Mouse (Mus musculus) MEL (cell line): ENCODE measurements around the gene Myh7. TPM values are rescaled to one million over a fixed set of nuclear protein-coding genes. Genes with fewer than 3 reads are reported as not detected.

ENCODE experiments used
- DNase-seq: peaks from one replicate; pipeline ENCODE4 v3.0.0; 2011; ENCODE audit warnings: low read depth, low spot score
- H3K27ac ChIP-seq: 2 replicates; pipeline ENCODE4 v1.5.1; 2012; ENCODE audit warnings: low read depth, mild to moderate bottlenecking, control low read depth, low read length, moderate library complexity; ENCODE audit not compliant: control insufficient read depth
- H3K27me3 ChIP-seq, 2 experiments: fragments of 150-350 bp in 1 of 2; sonication (generic) in 1 of 2; 2 replicates each; pipeline ENCODE4 v1.6.1; 2012; ENCODE audit warnings: low read length in 2 of 2, mild to moderate bottlenecking in 2 of 2, improper control_type of control experiment in 1 of 2, moderate library complexity in 1 of 2; ENCODE audit not compliant: insufficient read depth in 2 of 2, control insufficient read depth in 1 of 2
- H3K36me3 ChIP-seq, 2 experiments: 2 replicates each; pipeline ENCODE4 v1.6.1; 2012 to 2014; ENCODE audit warnings: low read length in 2 of 2, improper control_type of control experiment in 1 of 2, inconsistent platforms in 1 of 2, mild to moderate bottlenecking in 1 of 2; ENCODE audit not compliant: insufficient read depth in 2 of 2, control insufficient read depth in 1 of 2
- H3K4me1 ChIP-seq, 2 experiments: fragments of 150-350 bp in 1 of 2; sonication (generic) in 1 of 2; 2 replicates each; pipeline ENCODE4 v1.6.1; 2012; ENCODE audit warnings: low read length in 2 of 2, improper control_type of control experiment in 1 of 2, mild to moderate bottlenecking in 1 of 2; ENCODE audit not compliant: insufficient read depth in 2 of 2, control insufficient read depth in 1 of 2
- H3K4me3 ChIP-seq, 2 experiments: fragments of 150-350 bp in 1 of 2; sonication (generic) in 1 of 2; 2 replicates each; pipeline ENCODE4 v1.5.1; 2012; ENCODE audit warnings: low read depth in 2 of 2, low read length in 2 of 2, mild to moderate bottlenecking in 2 of 2, moderate library complexity in 2 of 2, control low read depth in 1 of 2, improper control_type of control experiment in 1 of 2; ENCODE audit not compliant: control insufficient read depth in 1 of 2, insufficient read depth in 1 of 2
- H3K79me2 ChIP-seq: 2 replicates; pipeline ENCODE4 v1.6.1; 2012; ENCODE audit warnings: mild to moderate bottlenecking, low read length, moderate library complexity; ENCODE audit not compliant: control insufficient read depth, poor library complexity, insufficient read depth
- H3K9ac ChIP-seq: 2 replicates; pipeline ENCODE4 v1.6.1; 2012; ENCODE audit warnings: low read depth, mild to moderate bottlenecking, control low read depth, low read length, moderate library complexity; ENCODE audit not compliant: control insufficient read depth, poor library complexity, severe bottlenecking
- H3K9me3 ChIP-seq: fragments of 150-350 bp; sonication (generic); replicated peaks from 2 replicates; pipeline ENCODE4 v1.6.1; 2012; ENCODE audit warnings: mild to moderate bottlenecking, low read length, improper control_type of control experiment, moderate library complexity; ENCODE audit not compliant: insufficient read depth
- BHLHE40 ChIP-seq: IDR thresholded peaks from 2 replicates; pipeline ENCODE4 v1.6.1; 2012; ENCODE audit warnings: low read depth, mild to moderate bottlenecking, inconsistent platforms, low read length, improper control_type of control experiment, borderline replicate concordance
- CHD2 ChIP-seq: IDR thresholded peaks from 2 replicates; pipeline ENCODE4 v1.6.1; 2011; ENCODE audit warnings: low read length, improper control_type of control experiment
- CTCF ChIP-seq, 3 experiments: IDR thresholded peaks in 2 of 3; conservative IDR thresholded peaks in 1 of 3; 2 replicates each; pipeline ENCODE4 v1.5.1; 2011 to 2012; ENCODE audit warnings: low read length in 3 of 3, low read depth in 2 of 3, mild to moderate bottlenecking in 2 of 3, improper control_type of control experiment in 1 of 3, inconsistent platforms in 1 of 3, mixed read lengths in 1 of 3, moderate library complexity in 1 of 3; ENCODE audit not compliant: control insufficient read depth in 1 of 3, insufficient read depth in 1 of 3, poor library complexity in 1 of 3, severe bottlenecking in 1 of 3
- E2F4 ChIP-seq: IDR thresholded peaks from 2 replicates; pipeline ENCODE4 v1.6.1; 2011; ENCODE audit warnings: low read depth, low read length, improper control_type of control experiment, borderline replicate concordance
- ETS1 ChIP-seq: IDR thresholded peaks from 2 replicates; pipeline ENCODE4 v1.6.1; 2012; ENCODE audit warnings: low read depth, mild to moderate bottlenecking, inconsistent platforms, low read length, improper control_type of control experiment, moderate library complexity
- GABPA ChIP-seq: IDR thresholded peaks from 2 replicates; pipeline ENCODE4 v1.6.1; 2012; ENCODE audit warnings: low read depth, mild to moderate bottlenecking, inconsistent platforms, low read length, improper control_type of control experiment, moderate library complexity
- GATA1 ChIP-seq: IDR thresholded peaks from 2 replicates; pipeline ENCODE4 v1.6.1; 2011; ENCODE audit warnings: low read depth, low read length, improper control_type of control experiment
- JUND ChIP-seq: IDR thresholded peaks from 2 replicates; pipeline ENCODE4 v1.6.1; 2011; ENCODE audit warnings: low read depth, mild to moderate bottlenecking, improper control_type of control experiment, low read length
- KAT2A ChIP-seq: conservative IDR thresholded peaks from 2 replicates; pipeline ENCODE4 v1.6.1; 2012; ENCODE audit warnings: low read depth, low read length, improper control_type of control experiment, inconsistent platforms
- MXI1 ChIP-seq: IDR thresholded peaks from 2 replicates; pipeline ENCODE4 v1.6.1; 2011; ENCODE audit warnings: mild to moderate bottlenecking, low read depth, low read length, improper control_type of control experiment
- MYC ChIP-seq: IDR thresholded peaks from 2 replicates; pipeline ENCODE4 v1.6.1; 2011; ENCODE audit warnings: low read depth, mild to moderate bottlenecking, low read length, improper control_type of control experiment, moderate library complexity
- NELFE ChIP-seq: IDR thresholded peaks from 2 replicates; pipeline ENCODE4 v1.6.1; 2011; ENCODE audit warnings: low read depth, low read length, improper control_type of control experiment
- POLR2AphosphoS2 ChIP-seq: IDR thresholded peaks from 2 replicates; pipeline ENCODE4 v1.6.1; 2011; ENCODE audit warnings: low read length, improper control_type of control experiment
- RAD21 ChIP-seq: IDR thresholded peaks from 2 replicates; pipeline ENCODE4 v1.6.1; 2011; ENCODE audit warnings: mild to moderate bottlenecking, low read depth, low read length, improper control_type of control experiment
- RCOR1 ChIP-seq: IDR thresholded peaks from 2 replicates; pipeline ENCODE4 v1.6.1; 2012; ENCODE audit warnings: low read depth, mild to moderate bottlenecking, inconsistent platforms, low read length, improper control_type of control experiment
- SIN3A ChIP-seq: IDR thresholded peaks from 2 replicates; pipeline ENCODE4 v1.6.1; 2012; ENCODE audit warnings: low read length, improper control_type of control experiment, inconsistent platforms
- SMC3 ChIP-seq: IDR thresholded peaks from 2 replicates; pipeline ENCODE4 v1.6.1; 2011; ENCODE audit warnings: low read depth, low read length, improper control_type of control experiment
- TAL1 ChIP-seq: IDR thresholded peaks from 2 replicates; pipeline ENCODE4 v1.6.1; 2012; ENCODE audit warnings: mild to moderate bottlenecking, inconsistent platforms, low read length, moderate library complexity, mixed read lengths
- TBP ChIP-seq: IDR thresholded peaks from 2 replicates; pipeline ENCODE4 v1.8.0; 2011; ENCODE audit warnings: low read depth, low read length, improper control_type of control experiment
- UBTF ChIP-seq: IDR thresholded peaks from 2 replicates; pipeline ENCODE4 v1.6.1; 2012; ENCODE audit warnings: low read depth, mild to moderate bottlenecking, inconsistent platforms, low read length, improper control_type of control experiment, moderate library complexity, borderline replicate concordance; ENCODE audit not compliant: insufficient read depth
- ZKSCAN1 ChIP-seq: IDR thresholded peaks from 2 replicates; pipeline ENCODE4 v1.6.1; 2012; ENCODE audit warnings: low read depth, mild to moderate bottlenecking, inconsistent platforms, low read length, improper control_type of control experiment, moderate library complexity
- ZMIZ1 ChIP-seq: IDR thresholded peaks from 2 replicates; pipeline ENCODE4 v1.6.1; 2012; ENCODE audit warnings: low read depth, mild to moderate bottlenecking, inconsistent platforms, low read length, improper control_type of control experiment, moderate library complexity
- ZNF384 ChIP-seq: IDR thresholded peaks from 2 replicates; pipeline ENCODE4 v1.6.1; 2012; ENCODE audit warnings: low read depth, mild to moderate bottlenecking, inconsistent platforms, low read length, improper control_type of control experiment
- polyA plus RNA-seq, 2 experiments: library from polyadenylated mRNA; stranded (reverse) in 1 of 2; unstranded in 1 of 2; fragments of >175 nt in 1 of 2; fragments of >200 nt in 1 of 2; gene quantifications; 2 replicates each; pipeline versions ENCODE4 v1.2.1 to v1.2.4; 2012; ENCODE audit warnings: low replicate concordance in 2 of 2, low read depth in 1 of 2; ENCODE audit not compliant: insufficient read length in 2 of 2, insufficient read depth in 1 of 2, missing spikeins in 1 of 2
- total RNA-seq: library from RNA; depleted of rRNA; stranded (reverse); fragments of 300-350 nt; gene quantifications from 2 replicates; pipeline ENCODE4 v1.2.3, GENCODE M21; 2012

Myh7 gene
- total and polyA plus RNA-seq, 3 experiments = not detected

GRCm38 (mm10) chr14:54930431-54930830, 64.0 kb downstream of the Myh7 start:
- Histone ChIP-seq H3K36me3 (no peaks in the 10 kb centered on the region), H3K79me2 (no peaks in the 10 kb centered on the region), H3K4me3 (no peak overlapping the region), H3K9me3 (no peaks in the 10 kb centered on the region), H3K4me1 (no peaks in the 10 kb centered on the region), H3K9ac (no peak overlapping the region), H3K27me3 (peaks cover 0 to 5% of the 10 kb centered on the region in 2 experiments), H3K27ac (no peak overlapping the region)
- no peak for TF ChIP-seq MYC
- no peak for TF ChIP-seq ETS1
- TF ChIP-seq CTCF (IDR thresholded peaks at IDR 0.05 in 2 of 3, conservative IDR thresholded peaks at IDR 0.05 in 1 of 3; ENCODE audit: control insufficient read depth in 1 of 3, insufficient read depth in 1 of 3, low read depth in 2 of 3, low read length in 3 of 3, poor library complexity in 1 of 3, severe bottlenecking in 1 of 3) = no peak
- no peak for TF ChIP-seq GABPA
- TF ChIP-seq POLR2AphosphoS2 = no peak
- TF ChIP-seq NELFE = no peak
- no peak for TF ChIP-seq MXI1
- TF ChIP-seq CHD2 = no peak
- TF ChIP-seq KAT2A = no peak
- TF ChIP-seq ZNF384 = no peak
- DNase-seq = no peak

GRCm38 (mm10) chr14:54929801-54930200, 64.6 kb downstream of the Myh7 start:
- peaks cover 0 to 3% of the 10 kb centered on the region in 2 experiments for H3K27me3 ChIP-seq

DNA sequence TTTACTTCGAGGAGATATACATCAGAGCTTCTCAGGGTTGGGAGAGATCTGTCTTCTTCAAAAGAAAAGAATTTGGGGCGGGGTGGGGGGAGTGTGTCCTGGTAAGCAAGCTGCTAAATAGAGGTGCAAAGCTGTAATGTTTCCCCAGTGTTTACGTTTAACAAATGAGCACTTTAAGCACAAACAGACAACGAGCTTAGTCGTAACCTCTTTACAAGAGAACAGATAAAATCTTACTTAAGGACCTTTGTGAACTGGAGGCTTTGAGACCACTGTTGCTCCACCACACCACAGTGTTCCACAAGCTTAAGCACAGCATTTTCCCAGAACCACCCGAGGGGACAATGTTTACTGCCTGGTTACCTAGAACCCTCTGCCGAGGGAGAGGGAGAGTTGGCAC, 67.1 kb downstream of the Myh7 start:
- H3K27me3 ChIP-seq = peaks cover 3% of the 10 kb centered on the region in 2 experiments
- H3K9ac ChIP-seq = no peak overlapping the region

More at GRCm38 (mm10) chr14:54929801-54930200, 64.6 kb downstream of the Myh7 start:
- Histone ChIP-seq H3K9ac (no peak overlapping the region), H3K79me2 (no peaks in the 10 kb centered on the region), H3K4me1 (peaks cover 2 to 4% of the 10 kb centered on the region in 2 experiments; a peak in 3 of 4 replicates), H3K36me3 (no peaks in the 10 kb centered on the region), H3K27ac (no peak overlapping the region), H3K9me3 (no peaks in the 10 kb centered on the region), H3K4me3 (no peak overlapping the region)
- no peak for TF ChIP-seq TBP
- no peak for TF ChIP-seq BHLHE40
- no peak for TF ChIP-seq TAL1
- no peak for TF ChIP-seq SIN3A
- no peak for TF ChIP-seq GATA1
- no peak for TF ChIP-seq UBTF
- no peak for DNase-seq

More for the DNA sequence above, 67.1 kb downstream of the Myh7 start:
- DNase-seq = no peak
- no peak overlapping the region for H3K27ac ChIP-seq
- no peaks in the 10 kb centered on the region for H3K79me2 ChIP-seq
- TF ChIP-seq CTCF (IDR thresholded peaks at IDR 0.05 in 2 of 3, conservative IDR thresholded peaks at IDR 0.05 in 1 of 3; ENCODE audit: control insufficient read depth in 1 of 3, insufficient read depth in 1 of 3, low read depth in 2 of 3, low read length in 3 of 3, poor library complexity in 1 of 3, severe bottlenecking in 1 of 3) = no peak
- TF ChIP-seq ETS1 = no peak
- no peak for TF ChIP-seq ZNF384
- no peak for TF ChIP-seq SMC3
- TF ChIP-seq MXI1 = no peak
- no peak for TF ChIP-seq E2F4
- no peak for TF ChIP-seq TBP
- no peak for TF ChIP-seq ZKSCAN1
- TF ChIP-seq CHD2 = no peak
- no peak for TF ChIP-seq TAL1
- TF ChIP-seq RAD21 = no peak
- TF ChIP-seq JUND = no peak
- TF ChIP-seq RCOR1 = no peak
- TF ChIP-seq ZMIZ1 = no peak
- no peak for TF ChIP-seq SIN3A
- no peak for TF ChIP-seq MYC
- H3K4me3 ChIP-seq = no peak overlapping the region
- H3K9me3 ChIP-seq = no peaks in the 10 kb centered on the region
- peaks cover 8 to 9% of the 10 kb centered on the region in 2 experiments for H3K4me1 ChIP-seq
- H3K36me3 ChIP-seq = no peaks in the 10 kb centered on the region; a peak in 1 of 4 replicates
